Mouse (Mus musculus): Measurements from ENCODE around the gene Llgl2. TPM values are rescaled to one million over a fixed set of nuclear protein-coding genes. Genes with fewer than 3 reads are reported as not detected.

The Llgl2 gene
- polyA plus RNA-seq, 1 experiment: 68.6 TPM

- no peak for DNase-seq
- no peak overlapping the region for H3K4me3 ChIP-seq (ENCODE audit: control insufficient read depth, insufficient read depth, low read length)
- WGBS: 36% methylated on average over 1 of the region's 1 CpGs
Observed at GRCm38 (mm10) chr11:115902831-115903230, 79.0 kb downstream of the Llgl2 start.

DNA sequence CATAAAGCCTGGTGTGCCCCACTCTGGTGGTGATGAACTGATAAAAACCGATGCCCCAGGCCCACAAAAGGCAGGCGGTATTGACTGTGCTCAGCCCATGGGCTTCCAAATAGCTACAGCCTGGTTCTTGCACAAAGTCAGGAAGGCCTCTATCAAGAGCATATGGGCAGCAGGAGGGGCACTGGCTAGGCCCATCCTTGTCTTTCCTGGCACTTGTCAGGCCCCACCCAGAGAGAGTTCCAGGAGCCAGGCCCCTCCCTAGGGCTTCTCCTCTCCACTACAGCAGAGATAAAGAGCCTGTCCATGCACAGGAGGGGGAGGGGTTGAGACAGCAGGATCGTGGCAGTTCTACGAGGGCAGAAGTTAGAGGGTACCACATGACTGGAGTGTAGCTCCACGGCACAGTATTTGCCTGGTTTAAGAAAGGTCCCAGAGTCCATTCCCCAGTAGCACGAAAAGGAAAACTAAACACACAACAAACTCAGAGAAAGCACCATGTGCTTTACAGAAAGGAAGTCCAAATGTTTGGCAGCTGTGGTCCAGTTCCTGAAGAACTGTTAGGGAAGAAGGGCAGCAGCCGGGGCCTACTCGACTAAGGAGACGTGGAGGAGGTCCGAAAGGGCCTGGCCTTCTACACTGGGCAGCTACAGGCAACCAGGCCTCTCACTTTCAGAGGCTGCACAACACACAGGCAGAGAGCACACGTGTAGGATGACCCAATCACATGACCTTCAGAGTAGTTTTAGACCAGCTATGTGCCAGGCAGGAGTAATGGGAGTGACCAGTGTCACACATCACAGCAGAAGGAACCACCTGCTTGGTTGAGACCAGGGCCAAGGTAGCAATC, 79.8 kb downstream of the Llgl2 start:
- Histone ChIP-seq H3K4me3 (ENCODE audit: control insufficient read depth, insufficient read depth, low read length) (no peak overlapping the region), H3K27ac (ENCODE audit: control insufficient read depth, insufficient read depth, low read length) (peak overlapping the region; percentile 58; the same call in 1 of the 2 replicates), H3K36me3 (ENCODE audit: control insufficient read depth, insufficient read depth, low read length) (no peaks in the 10 kb centered on the region), H3K27me3 (ENCODE audit: control insufficient read depth, insufficient read depth, low read length) (no peaks in the 10 kb centered on the region), H3K4me1 (replicated peaks; ENCODE audit: control insufficient read depth, insufficient read depth, low read length) (peaks cover 78% of the 10 kb centered on the region)
- no peak for DNase-seq
- WGBS: 64% methylated on average over 11 of the region's 11 CpGs
- TF ChIP-seq CTCF (IDR thresholded peaks at IDR 0.05; ENCODE audit: borderline replicate concordance, control insufficient read depth, extremely low read depth, insufficient read depth, low read length, poor library complexity): no peak
- no peak for TF ChIP-seq POLR2A (IDR thresholded peaks at IDR 0.05; ENCODE audit: control insufficient read depth, extremely low read depth, insufficient read depth, low read length, poor library complexity)

More at GRCm38 (mm10) chr11:115902831-115903230, 79.0 kb downstream of the Llgl2 start:
- TF ChIP-seq CTCF (IDR thresholded peaks at IDR 0.05; ENCODE audit: borderline replicate concordance, control insufficient read depth, extremely low read depth, insufficient read depth, low read length, poor library complexity) (no peak), POLR2A (IDR thresholded peaks at IDR 0.05; ENCODE audit: control insufficient read depth, extremely low read depth, insufficient read depth, low read length, poor library complexity) (no peak)
- H3K27ac ChIP-seq (ENCODE audit: control insufficient read depth, insufficient read depth, low read length): peak overlapping the region; percentile 5; the same call in 1 of the 2 replicates
- no peaks in the 10 kb centered on the region for H3K27me3 ChIP-seq (ENCODE audit: control insufficient read depth, insufficient read depth, low read length)
- H3K36me3 ChIP-seq (ENCODE audit: control insufficient read depth, insufficient read depth, low read length): no peaks in the 10 kb centered on the region
- H3K4me1 ChIP-seq (replicated peaks; ENCODE audit: control insufficient read depth, insufficient read depth, low read length): peaks cover 85% of the 10 kb centered on the region

- Histone ChIP-seq H3K27ac (ENCODE audit: control insufficient read depth, insufficient read depth, low read length) (peak overlapping the region; percentile 58), H3K36me3 (ENCODE audit: control insufficient read depth, insufficient read depth, low read length) (no peaks in the 10 kb centered on the region), H3K27me3 (ENCODE audit: control insufficient read depth, insufficient read depth, low read length) (no peaks in the 10 kb centered on the region), H3K4me3 (ENCODE audit: control insufficient read depth, insufficient read depth, low read length) (peak overlapping the region; percentile 8; the same call in 1 of the 2 replicates), H3K4me1 (replicated peaks; ENCODE audit: control insufficient read depth, insufficient read depth, low read length) (peaks cover 70% of the 10 kb centered on the region)
- TF ChIP-seq CTCF (IDR thresholded peaks at IDR 0.05; ENCODE audit: borderline replicate concordance, control insufficient read depth, extremely low read depth, insufficient read depth, low read length, poor library complexity): no peak
- TF ChIP-seq POLR2A (IDR thresholded peaks at IDR 0.05; ENCODE audit: control insufficient read depth, extremely low read depth, insufficient read depth, low read length, poor library complexity): no peak
- DNase-seq: no peak
- 62% methylated on average over 8 of the region's 8 CpGs for WGBS
Observed at GRCm38 (mm10) chr11:115904231-115904955, 80.5 kb downstream of the Llgl2 start.

Other genes with a start within 250 kb of the Llgl2 start
- gene Mrps7, start 220.1 kb upstream of the Llgl2 start, polyA plus RNA-seq (2012; rRNA removed): 24.5 and 25.0 TPM in 2 replicates
- 102 and 106 TPM in 2 replicates for gene Gga3, start 220.0 kb upstream of the Llgl2 start, polyA plus RNA-seq (2012; rRNA removed)
- gene Mif4gd, start 211.1 kb upstream of the Llgl2 start, polyA plus RNA-seq (2012; rRNA removed): 188 and 215 TPM in 2 replicates
- gene Slc25a19, start 195.8 kb upstream of the Llgl2 start, polyA plus RNA-seq (2012; rRNA removed): 98.5 and 98.6 TPM in 2 replicates
- gene Grb2, start 115.5 kb upstream of the Llgl2 start, polyA plus RNA-seq (2012; rRNA removed): 81.7 and 82.8 TPM in 2 replicates
- 84.7 and 91.9 TPM in 2 replicates for gene Tmem94, start 58.6 kb upstream of the Llgl2 start, polyA plus RNA-seq (2012; rRNA removed)
- gene Caskin2, start 10.4 kb upstream of the Llgl2 start, polyA plus RNA-seq (2012; rRNA removed): 13.7 and 15.4 TPM in 2 replicates
- gene Tsen54, start 9.3 kb upstream of the Llgl2 start, polyA plus RNA-seq (2012; rRNA removed): 31.6 and 34.3 TPM in 2 replicates
- gene Myo15b, start 34.4 kb downstream of the Llgl2 start, polyA plus RNA-seq (2012; rRNA removed): 5.4 and 6.1 TPM in 2 replicates
- gene Smim5, start 75.9 kb downstream of the Llgl2 start, polyA plus RNA-seq (2012; rRNA removed): 8.4 and 9.5 TPM in 2 replicates
- gene Smim6, start 88.0 kb downstream of the Llgl2 start, polyA plus RNA-seq (2012; rRNA removed): 0.62 and 0.71 TPM in 2 replicates
- 43.4 and 44.8 TPM in 2 replicates for gene Sap30bp, start 109.2 kb downstream of the Llgl2 start, polyA plus RNA-seq (2012; rRNA removed)
- gene Recql5, start 109.4 kb downstream of the Llgl2 start, polyA plus RNA-seq (2012; rRNA removed): 32.4 and 34.3 TPM in 2 replicates
- gene Itgb4, start 150.7 kb downstream of the Llgl2 start, polyA plus RNA-seq (2012; rRNA removed): 19.8 and 20.8 TPM in 2 replicates
- 110 and 133 TPM in 2 replicates for gene Galk1, start 188.7 kb downstream of the Llgl2 start, polyA plus RNA-seq (2012; rRNA removed)
- 484 and 567 TPM in 2 replicates for gene H3f3b, start 203.9 kb downstream of the Llgl2 start, polyA plus RNA-seq (2012; rRNA removed)
- 121 and 123 TPM in 2 replicates for gene Unk, start 206.3 kb downstream of the Llgl2 start, polyA plus RNA-seq (2012; rRNA removed)